Mouse (Mus musculus): Measurements from ENCODE around the gene Dnajc11.

The Dnajc11 gene

DNA sequence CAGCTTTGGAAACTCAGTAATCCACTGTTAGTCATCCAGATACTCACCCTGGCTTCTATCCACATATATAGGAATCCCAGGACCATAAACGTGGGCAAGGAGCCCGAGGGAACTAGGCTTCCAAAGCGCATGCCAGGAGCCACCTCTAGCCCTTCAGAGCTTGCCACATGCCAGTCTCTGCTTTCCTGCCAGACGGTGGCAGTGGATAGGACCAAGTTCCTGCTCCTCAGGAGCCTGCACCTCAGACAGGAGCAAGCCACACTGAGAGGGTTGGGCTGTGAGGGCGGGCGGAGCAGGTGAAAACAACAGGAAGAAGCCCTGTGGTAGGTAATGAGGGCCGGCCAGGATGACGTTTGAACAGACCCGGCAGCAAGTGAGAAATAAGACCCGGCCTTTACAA lies 52.4 kb downstream of the Dnajc11 start:
- DNase-seq (ENCODE audit: low read depth, low spot score) = no peak

DNA sequence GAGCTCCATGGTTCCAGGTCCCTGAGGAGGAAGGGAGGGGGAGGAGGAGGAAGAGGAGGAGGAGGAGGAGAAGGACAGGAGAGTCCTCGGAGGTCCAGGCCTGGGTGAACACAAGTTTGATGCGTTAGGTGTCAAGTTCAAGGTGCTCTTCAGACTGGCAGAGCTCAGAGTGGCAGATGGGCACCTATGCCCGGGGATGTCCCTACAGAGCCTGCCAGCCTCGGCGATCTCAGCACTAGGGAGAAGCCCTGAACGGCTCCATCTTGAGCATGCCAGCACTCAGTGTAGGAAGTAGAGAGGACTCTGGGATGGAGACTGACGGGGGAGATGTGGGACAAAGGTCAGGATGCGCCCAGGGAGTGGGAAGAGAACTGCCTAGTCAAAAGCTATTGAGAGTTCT lies 53.2 kb downstream of the Dnajc11 start:
- DNase-seq (ENCODE audit: low read depth, low spot score) = no peak

- no peak for DNase-seq (ENCODE audit: low read depth, low spot score)
Measured at GRCm38 (mm10) chr4:151988014-151988341, 54.5 kb downstream of the Dnajc11 start.

DNA sequence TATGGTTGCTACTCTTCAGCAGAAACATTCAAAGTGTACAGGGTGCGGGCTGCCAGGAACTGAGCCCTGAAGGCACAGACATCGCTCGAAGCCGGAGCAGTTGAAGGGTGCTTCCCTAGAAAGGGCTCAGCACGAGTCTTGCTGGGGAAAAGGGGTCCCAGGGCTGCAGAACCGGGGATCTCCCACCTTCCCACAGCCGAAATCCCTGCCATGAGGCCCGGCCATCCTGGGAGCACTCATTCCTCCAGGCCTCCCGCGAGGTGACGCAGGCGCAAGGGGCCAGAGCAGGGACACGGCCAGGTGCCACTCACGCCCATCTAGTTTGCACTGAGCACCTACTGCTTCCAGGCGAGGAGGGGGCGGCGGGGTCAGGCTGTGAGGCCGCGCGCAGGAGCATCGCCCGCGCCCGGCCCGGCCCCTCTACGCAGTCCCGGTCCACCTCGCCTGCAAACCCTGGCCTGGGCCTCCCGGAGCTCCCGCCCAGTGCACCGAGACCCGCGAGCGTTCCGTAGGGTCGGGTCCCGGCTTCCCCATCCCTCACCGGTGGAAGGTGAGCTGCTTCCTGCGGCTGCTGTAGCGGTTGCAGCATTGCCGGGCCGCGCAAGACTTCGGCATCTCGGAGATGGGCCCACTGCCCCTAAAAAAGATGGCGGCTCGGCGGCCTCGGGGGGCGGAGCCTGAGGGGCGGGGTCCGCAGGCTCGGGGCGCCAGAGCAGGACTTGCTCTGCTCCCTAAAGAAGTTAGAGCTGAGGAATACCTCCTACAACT lies 55.0 kb downstream of the Dnajc11 start, which contains the start of gene Thap3:
Gene Thap3 (minus strand): TSS at position 656 of the 768 bp plus-strand sequence.
- DNase-seq (ENCODE audit: low read depth, low spot score) = peak; percentile 49

DNA sequence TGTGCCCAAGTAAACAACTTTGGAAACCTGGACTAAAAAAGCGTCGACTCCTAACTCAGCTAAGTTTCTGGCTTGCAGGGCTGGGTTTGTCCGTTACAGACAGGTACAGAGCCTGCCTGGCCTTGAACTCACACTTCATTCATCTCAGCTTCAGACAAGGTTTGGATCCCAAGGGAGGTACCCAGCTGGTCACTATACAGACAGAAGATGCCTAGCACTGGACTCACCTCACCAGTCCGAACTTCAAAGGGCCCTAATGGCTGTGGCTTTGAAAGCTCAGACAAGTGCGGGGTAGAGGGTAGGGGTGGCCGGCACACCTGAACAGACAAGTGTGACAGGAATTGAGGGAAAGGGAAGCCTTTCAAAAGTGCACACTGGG lies 55.6 kb downstream of the Dnajc11 start:
- no peak for DNase-seq (ENCODE audit: low read depth, low spot score)

- DNase-seq (ENCODE audit: low read depth, low spot score) = no peak
Measured at GRCm38 (mm10) chr4:151992091-151992490, 58.6 kb downstream of the Dnajc11 start.

- no peak for DNase-seq (ENCODE audit: low read depth, low spot score)
Measured at GRCm38 (mm10) chr4:151993035-151993434, 59.5 kb downstream of the Dnajc11 start.

DNA sequence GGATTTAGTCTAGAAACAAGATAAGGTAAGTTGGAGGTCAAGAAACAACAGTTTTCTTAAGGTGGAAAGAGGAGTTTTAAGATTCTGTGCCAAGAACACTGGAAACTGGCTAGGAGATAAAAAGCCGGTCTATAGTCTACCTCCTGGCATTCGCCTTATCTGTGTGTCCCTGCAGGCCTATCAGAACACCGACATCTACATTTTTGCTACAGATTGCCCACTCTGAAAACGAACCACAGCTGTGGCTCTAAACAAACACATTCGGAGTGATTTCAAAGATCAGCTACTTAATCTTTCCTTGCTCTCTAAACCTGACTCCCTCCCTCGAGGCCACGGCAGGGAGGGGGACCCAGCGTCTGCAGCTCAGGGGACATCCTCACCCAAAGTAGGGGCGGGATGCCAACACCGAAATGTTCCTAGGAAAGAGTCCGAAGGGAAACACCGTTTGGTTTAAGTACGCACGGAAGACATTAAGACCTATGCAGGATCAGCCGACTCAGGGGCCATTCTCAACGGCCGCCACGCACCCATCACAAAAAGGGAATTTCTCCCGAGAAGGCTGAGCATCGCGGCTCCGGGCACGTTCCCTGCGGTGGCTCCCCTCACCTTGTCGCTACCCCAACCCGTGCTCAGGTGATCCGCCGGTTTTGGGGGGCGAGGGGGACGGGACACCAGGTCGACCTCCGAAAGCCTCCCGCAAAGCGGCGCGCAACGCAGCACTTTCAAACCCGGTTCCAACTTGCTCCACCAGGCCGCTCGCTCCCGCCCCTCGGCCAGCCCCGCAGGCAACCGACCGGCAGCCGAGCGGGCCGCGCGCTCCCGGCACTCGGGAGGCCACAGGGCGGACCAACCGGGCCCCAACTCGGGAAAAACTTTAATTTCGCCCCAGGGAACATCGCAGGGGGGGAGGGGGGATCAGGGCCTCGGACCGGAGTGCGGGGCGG lies 61.0 kb downstream of the Dnajc11 start:
- no peak for DNase-seq (ENCODE audit: low read depth, low spot score)

- DNase-seq (ENCODE audit: low read depth, low spot score) = no peak
Measured at GRCm38 (mm10) chr4:151995371-151996172, 62.1 kb downstream of the Dnajc11 start.

GRCm38 (mm10) chr4:151996173-151996950 lies 62.9 kb downstream of the Dnajc11 start, which contains the start of gene Phf13:
TSS of gene Phf13 (minus strand) at chr4:151996258.
- peak; percentile 96 for DNase-seq (ENCODE audit: low read depth, low spot score)

DNA sequence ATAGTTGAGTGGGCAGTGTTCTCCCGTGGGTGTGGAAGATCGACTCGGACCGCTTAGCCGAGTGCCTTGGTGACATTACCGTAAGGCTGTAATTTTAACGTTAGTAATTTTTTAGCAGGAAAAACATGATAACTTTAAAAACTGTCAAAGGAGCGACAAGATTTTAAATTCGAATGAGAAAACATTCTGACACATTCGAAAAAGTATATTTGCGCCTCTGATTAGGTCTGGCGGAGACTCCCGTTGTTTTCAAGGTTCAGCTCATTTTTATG lies 63.4 kb downstream of the Dnajc11 start:
- DNase-seq (ENCODE audit: low read depth, low spot score) = no peak

GRCm38 (mm10) chr4:151997701-151998100 lies 64.2 kb downstream of the Dnajc11 start:
- DNase-seq (ENCODE audit: low read depth, low spot score) = no peak

GRCm38 (mm10) chr4:151999481-151999880 lies 66.0 kb downstream of the Dnajc11 start:
- DNase-seq (ENCODE audit: low read depth, low spot score) = no peak

DNA sequence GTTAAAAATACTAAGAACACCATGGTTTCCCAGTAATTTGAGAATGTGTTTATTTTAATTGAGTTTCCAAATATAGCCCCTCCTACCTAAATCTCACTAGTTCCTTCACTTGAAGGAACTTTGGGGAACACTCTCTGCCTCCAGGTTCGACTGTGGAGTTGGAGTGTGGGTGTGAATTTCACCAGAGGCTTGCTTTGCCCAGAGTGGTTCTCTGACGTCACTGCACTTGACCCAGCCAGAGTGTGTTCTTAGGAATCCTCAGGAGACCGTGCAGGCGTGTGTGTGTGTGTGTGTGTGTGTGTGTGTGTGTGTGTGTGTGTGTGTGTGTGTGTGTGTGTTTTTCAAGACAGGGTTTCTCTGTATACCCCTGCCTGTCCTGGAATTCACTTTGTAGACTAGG lies 67.4 kb downstream of the Dnajc11 start:
- DNase-seq (ENCODE audit: low read depth, low spot score) = no peak

- no peak for DNase-seq (ENCODE audit: low read depth, low spot score)
Measured at GRCm38 (mm10) chr4:152001335-152001734, 67.8 kb downstream of the Dnajc11 start.

DNA sequence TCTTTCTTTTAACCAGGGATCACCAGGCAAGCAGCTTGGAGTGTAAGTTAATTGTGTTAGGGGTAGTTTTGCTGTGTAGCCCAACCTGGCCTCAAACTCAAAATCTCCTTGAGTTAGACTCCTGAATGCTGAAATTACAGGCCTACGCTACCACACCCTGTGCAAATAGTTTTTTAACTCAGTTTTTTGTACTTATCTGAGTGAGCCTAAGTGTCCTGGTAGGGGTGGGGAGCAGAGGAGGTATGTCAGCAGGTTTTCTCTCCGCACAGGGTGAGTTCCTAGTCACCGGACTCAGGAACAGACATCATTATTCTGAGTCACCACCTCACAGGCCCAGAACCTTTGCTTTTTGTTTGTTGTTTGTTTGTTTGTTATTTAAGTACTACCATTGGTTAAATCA lies 68.6 kb downstream of the Dnajc11 start:
- DNase-seq (ENCODE audit: low read depth, low spot score) = no peak

- DNase-seq (ENCODE audit: low read depth, low spot score) = no peak
Measured at GRCm38 (mm10) chr4:152006137-152006536, 72.6 kb downstream of the Dnajc11 start.

DNA sequence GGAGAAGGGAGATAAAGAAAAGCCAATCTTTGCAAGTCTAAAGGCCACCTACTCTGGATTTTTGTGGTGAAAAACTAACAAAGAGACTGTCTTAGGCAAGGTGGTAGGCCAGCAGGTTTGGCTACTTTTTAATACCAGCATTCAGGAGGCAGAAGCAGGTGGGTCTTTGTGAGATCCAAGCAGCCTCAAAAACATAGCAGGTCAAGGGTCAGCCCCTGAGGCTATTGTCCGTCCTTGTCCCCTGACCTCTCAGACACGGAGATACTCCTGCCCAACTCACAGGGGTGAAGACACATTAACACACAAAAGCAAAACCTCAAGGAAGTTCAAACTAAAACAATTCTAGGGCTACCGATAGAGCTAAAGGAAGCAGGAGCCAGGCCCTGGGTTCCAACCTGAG lies 73.3 kb downstream of the Dnajc11 start:
- DNase-seq (ENCODE audit: low read depth, low spot score) = no peak

GRCm38 (mm10) chr4:152007481-152008147 lies 74.1 kb downstream of the Dnajc11 start:
- no peak for DNase-seq (ENCODE audit: low read depth, low spot score)

DNA sequence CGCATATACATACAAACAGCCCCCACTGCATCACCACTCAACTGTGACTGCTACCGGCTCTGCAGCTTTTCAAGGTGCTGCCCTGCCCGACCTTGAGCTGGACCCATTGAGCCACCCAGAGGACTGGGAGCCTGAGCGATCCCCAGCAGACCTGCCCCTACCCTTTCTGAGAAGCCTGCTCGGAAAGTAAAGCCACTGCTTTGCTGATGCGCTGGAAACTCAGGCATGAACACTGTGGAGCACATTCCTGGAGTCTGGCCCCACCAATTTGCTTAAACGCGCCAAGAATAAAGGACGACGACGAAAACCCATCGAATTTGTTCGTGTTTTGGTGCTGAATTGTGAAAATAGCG lies 74.6 kb downstream of the Dnajc11 start:
- DNase-seq (ENCODE audit: low read depth, low spot score) = no peak

GRCm38 (mm10) chr4:152008622-152009075 lies 75.2 kb downstream of the Dnajc11 start, which contains the start of gene Klhl21:
TSS of gene Klhl21 (plus strand) at chr4:152008803.
- DNase-seq (ENCODE audit: low read depth, low spot score) = peak; percentile 74
